Mouse (Mus musculus): ENCODE results near the gene Ldhd. TPM values are rescaled to one million over a fixed set of nuclear protein-coding genes. Genes with fewer than 3 reads are reported as not detected.

Gene Ldhd
- total RNA-seq, 1 experiment from 2014 or later, result not detected

DNA sequence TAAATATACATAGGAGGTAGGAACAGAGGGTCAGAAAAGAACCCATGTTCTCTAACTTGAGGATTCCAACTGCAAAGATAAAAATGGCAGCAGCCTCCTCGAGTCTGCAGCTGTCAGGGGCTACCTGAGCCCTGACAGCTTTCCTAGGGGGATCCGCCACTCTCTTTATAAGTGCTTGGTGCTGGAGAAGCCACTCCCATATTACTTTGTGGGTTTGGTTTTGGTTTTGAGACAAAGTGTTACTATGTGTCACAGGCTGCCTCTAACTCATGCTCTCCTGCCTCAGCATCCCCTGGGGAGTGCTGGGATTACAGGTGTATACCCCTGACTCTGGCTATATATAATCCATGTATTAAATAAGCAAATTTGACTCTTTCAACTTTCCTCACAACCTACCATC is 56.2 kb downstream of the Ldhd start:
- ATAC-seq (ENCODE audit: extremely low read depth, insufficient number of reproducible peaks, low FRiP score, poor library complexity, severe bottlenecking), result no peak

Other genes with a start within 250 kb of the Ldhd start
- not detected in 2 replicates for gene Fa2h, start 236.6 kb downstream of the Ldhd start, total RNA-seq (2017)
- 5.2 and 6.6 TPM in 2 replicates for gene Wdr59, start 108.3 kb downstream of the Ldhd start, total RNA-seq (2017)
- gene Znrf1, start 94.3 kb downstream of the Ldhd start, total RNA-seq (2017), result 83.2 and 95.6 TPM in 2 replicates
- 26.1 and 27.6 TPM in 2 replicates for gene Zfp1, start 13.0 kb upstream of the Ldhd start, total RNA-seq (2017)
- not detected in 2 replicates for gene Ctrb1, start 60.6 kb upstream of the Ldhd start, total RNA-seq (2017)
- 0.23 TPM in 1 of 2 replicates, not detected in the other for gene Bcar1, start 113.4 kb upstream of the Ldhd start, total RNA-seq (2017)
- 78.2 and 89.3 TPM in 2 replicates for gene Cfdp1, start 223.9 kb upstream of the Ldhd start, total RNA-seq (2017)
- gene Tmem170, start 246.4 kb upstream of the Ldhd start, total RNA-seq (2017), result 3.7 and 4.1 TPM in 2 replicates

Measured in neutrophil, adult 5-6 weeks (primary cell).